Mouse (Mus musculus): ENCODE data around the gene Gpr68. TPM values are rescaled to one million over a fixed set of nuclear protein-coding genes. Genes with fewer than 3 reads are reported as not detected.
A peak's percentile ranks its signal among the peaks of the same experiment; 100 is the strongest.

Gpr68 gene
- polyA plus RNA-seq, 1 experiment from 2014 or later = 0.55 TPM

- Histone ChIP-seq H3K4me1 (ENCODE audit: control insufficient read depth, insufficient read depth, low read length) (no peaks in the 10 kb centered on the region), H3K9ac (ENCODE audit: low read length) (no peak overlapping the region), H3K27ac (ENCODE audit: low read depth, low read length) (no peak overlapping the region), H3K9me3 (replicated peaks; ENCODE audit: control insufficient read depth, low read length) (no peaks in the 10 kb centered on the region), H3K4me3 (ENCODE audit: low read depth, low read length) (no peak overlapping the region), H3K36me3 (ENCODE audit: control insufficient read depth, insufficient read depth, low read length) (no peaks in the 10 kb centered on the region), H3K27me3 (replicated peaks; ENCODE audit: control insufficient read depth, insufficient read depth, low read length) (no peaks in the 10 kb centered on the region), H3K4me2 (ENCODE audit: low read length) (no peak overlapping the region)
- DNase-seq (ENCODE audit: low spot score) (no peak), ATAC-seq (no peak)
- WGBS = 86% methylated on average over 3 of the region's 3 CpGs
These were observed 70.8 kb downstream of the Gpr68 start for GRCm38 (mm10) chr12:100837208-100837607.

DNA sequence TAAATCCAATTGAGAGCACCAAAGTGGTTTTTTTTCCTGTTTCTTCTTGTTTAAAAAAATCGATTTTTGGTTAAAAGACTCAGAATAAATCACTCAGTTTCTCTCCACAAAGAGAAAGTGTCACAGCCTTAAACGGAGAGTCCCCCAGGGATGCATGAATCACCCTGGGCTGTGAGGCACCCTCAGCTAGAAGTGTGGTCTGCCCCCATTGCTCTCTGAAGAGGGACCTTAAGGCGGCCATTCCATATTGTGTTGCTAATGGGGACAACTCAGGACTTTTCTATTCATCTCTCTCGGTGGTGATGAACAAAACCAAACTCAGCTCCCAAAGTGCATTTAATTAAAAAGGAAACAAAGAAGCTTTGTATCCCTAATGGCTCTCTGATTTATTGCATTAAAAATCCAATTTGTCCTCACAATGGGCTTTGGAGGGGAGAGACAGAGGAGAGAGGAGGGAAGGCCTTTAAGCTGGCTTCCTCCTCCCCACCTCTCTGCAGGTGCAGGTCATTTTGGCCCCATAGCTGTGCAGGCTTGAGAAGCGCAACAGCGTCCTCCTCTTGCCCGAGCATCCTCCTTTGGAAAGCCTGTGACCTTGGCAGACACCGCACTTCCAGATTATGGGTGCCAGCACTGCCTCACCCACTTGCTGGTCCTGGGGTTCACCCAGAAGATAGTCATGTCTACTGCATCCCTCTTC is 76.2 kb downstream of the Gpr68 start:
- Histone ChIP-seq H3K27me3 (replicated peaks; ENCODE audit: control insufficient read depth, insufficient read depth, low read length) (no peaks in the 10 kb centered on the region), H3K9ac (ENCODE audit: low read length) (no peak overlapping the region), H3K9me3 (replicated peaks; ENCODE audit: control insufficient read depth, low read length) (no peaks in the 10 kb centered on the region), H3K27ac (ENCODE audit: low read depth, low read length) (no peak overlapping the region), H3K36me3 (ENCODE audit: control insufficient read depth, insufficient read depth, low read length) (no peaks in the 10 kb centered on the region), H3K4me3 (ENCODE audit: low read depth, low read length) (no peak overlapping the region), H3K4me2 (ENCODE audit: low read length) (no peak overlapping the region), H3K4me1 (ENCODE audit: control insufficient read depth, insufficient read depth, low read length) (0 out of 2 replicates have a peak, but pooled peaks cover 4% of the 10 kb centered on the region)
- ATAC-seq (no peak), DNase-seq (ENCODE audit: low spot score) (peak; percentile 14)
- WGBS = 6% methylated on average over 8 of the region's 8 CpGs

GRCm38 (mm10) chr12:100831021-100831420 is 77.0 kb downstream of the Gpr68 start:
- DNase-seq (ENCODE audit: low spot score) = no peak
- WGBS = 61% methylated on average over 2 of the region's 2 CpGs
- 0 out of 2 replicates have a peak, but pooled peaks cover 4% of the 10 kb centered on the region for H3K4me1 ChIP-seq (ENCODE audit: control insufficient read depth, insufficient read depth, low read length)

More at GRCm38 (mm10) chr12:100831021-100831420, 77.0 kb downstream of the Gpr68 start:
- Histone ChIP-seq H3K4me3 (ENCODE audit: low read depth, low read length) (no peak overlapping the region), H3K4me2 (ENCODE audit: low read length) (no peak overlapping the region), H3K9me3 (replicated peaks; ENCODE audit: control insufficient read depth, low read length) (no peaks in the 10 kb centered on the region), H3K9ac (ENCODE audit: low read length) (no peak overlapping the region), H3K27me3 (replicated peaks; ENCODE audit: control insufficient read depth, insufficient read depth, low read length) (no peaks in the 10 kb centered on the region), H3K36me3 (ENCODE audit: control insufficient read depth, insufficient read depth, low read length) (no peaks in the 10 kb centered on the region), H3K27ac (ENCODE audit: low read depth, low read length) (no peak overlapping the region)
- no peak for ATAC-seq

Other genes starting within 250 kb of the Gpr68 start
- 10.3 and 11.7 TPM in 2 replicates for gene Rps6ka5, start 181.2 kb downstream of the Gpr68 start, polyA plus RNA-seq (2014; fragmentation: Nextera tagmentation; extraction: Ambion mirVana)
- gene Dglucy, start 129.1 kb downstream of the Gpr68 start, polyA plus RNA-seq (2014; fragmentation: Nextera tagmentation; extraction: Ambion mirVana) = 2.7 and 3.8 TPM in 2 replicates
- gene Ccdc88c, start 120.9 kb upstream of the Gpr68 start, polyA plus RNA-seq (2014; fragmentation: Nextera tagmentation; extraction: Ambion mirVana) = 11.6 and 15.3 TPM in 2 replicates
- 27.5 and 35.0 TPM in 2 replicates for gene Ppp4r3a, start 175.5 kb upstream of the Gpr68 start, polyA plus RNA-seq (2014; fragmentation: Nextera tagmentation; extraction: Ambion mirVana)

Data from forebrain, embryonic 14.5 days (tissue).